Mouse (Mus musculus): Measurements from ENCODE around the gene Camta1.

GRCm38 (mm10) chr4:151483977-151484313 lies 377.7 kb downstream of the Camta1 start:
- no peak for TF ChIP-seq GATA1 (IDR thresholded peaks at IDR 0.05; ENCODE audit: borderline replicate concordance, low read length)
- TF ChIP-seq FLI1 (IDR thresholded peaks at IDR 0.05; ENCODE audit: low read length) = no peak
